Comparison of ENCODE assay signal across 25 mouse cellular contexts in genomic region chr1:161744209-161744608, GRCm38 (mm10). TPM values are rescaled to one million over a fixed set of nuclear protein-coding genes. Genes with fewer than 3 reads are reported as not detected.
DNase-seq lines count a peak whose midpoint lies in the region; ATAC-seq lines count a peak whose summit lies in the region.
"Had no signal": no experiment of that assay in that cellular context is flagged by ENCODE, and none has a peak within 500 bp of the region (broad histone marks: within the 10 kb centered on the region; RNA-seq: fewer than 3 reads in every experiment).

No protein-coding gene starts in this region.

- 91% methylated on average over 4 of the region's 4 CpGs for WGBS in limb, embryonic 10.5 days
- WGBS in stomach, embryonic 16.5 days = 74% methylated on average over 4 of the region's 4 CpGs

- no peak overlapping the region for H3K9ac ChIP-seq in stomach, embryonic 16.5 days (ENCODE audit: low read length)
- H3K9ac ChIP-seq: embryonic facial prominence, embryonic 13.5 days; embryonic facial prominence, embryonic 15.5 days; forebrain, embryonic 12.5 days had no signal

- no peak overlapping the region for H3K4me3 ChIP-seq in limb, embryonic 10.5 days
- H3K4me3 ChIP-seq in stomach, embryonic 16.5 days (replicated peaks; ENCODE audit: low read length) = no peak overlapping the region
- H3K4me3 ChIP-seq: embryonic facial prominence, embryonic 13.5 days; embryonic facial prominence, embryonic 15.5 days; erythroblast, embryonic 14.5 days; forebrain, embryonic 10.5 days; forebrain, embryonic 12.5 days had no signal

- no peaks in the 10 kb centered on the region for H3K36me3 ChIP-seq in limb, embryonic 10.5 days
- no peaks in the 10 kb centered on the region for H3K36me3 ChIP-seq in stomach, embryonic 16.5 days (ENCODE audit: control insufficient read depth, insufficient read depth, low read length)
- H3K36me3 ChIP-seq: embryonic facial prominence, embryonic 13.5 days; embryonic facial prominence, embryonic 15.5 days; forebrain, embryonic 10.5 days; forebrain, embryonic 12.5 days had no signal

- H3K4me2 ChIP-seq in stomach, embryonic 16.5 days (ENCODE audit: low read depth, low read length) = no peak overlapping the region
- H3K4me2 ChIP-seq: embryonic facial prominence, embryonic 13.5 days; embryonic facial prominence, embryonic 15.5 days; forebrain, embryonic 12.5 days had no signal

- no peaks in the 10 kb centered on the region for H3K4me1 ChIP-seq in limb, embryonic 10.5 days
- H3K4me1 ChIP-seq in stomach, embryonic 16.5 days (ENCODE audit: control insufficient read depth, insufficient read depth, low read length) = no peaks in the 10 kb centered on the region
- H3K4me1 ChIP-seq: embryonic facial prominence, embryonic 13.5 days; embryonic facial prominence, embryonic 15.5 days; forebrain, embryonic 10.5 days; forebrain, embryonic 12.5 days had no signal

- no peak overlapping the region for H3K27ac ChIP-seq in limb, embryonic 10.5 days
- no peak overlapping the region for H3K27ac ChIP-seq in stomach, embryonic 16.5 days (ENCODE audit: low read length)
- H3K27ac ChIP-seq: embryonic facial prominence, embryonic 13.5 days; embryonic facial prominence, embryonic 15.5 days; forebrain, embryonic 10.5 days; forebrain, embryonic 12.5 days had no signal

- ATAC-seq in stomach, embryonic 16.5 days (ENCODE audit: insufficient read depth, low FRiP score) = peak; percentile 52; the same call in 1 of the 2 replicates
- ATAC-seq: forebrain, embryonic 14.5 days; forebrain, embryonic 16.5 days; Patski had no signal

- H3K27me3 ChIP-seq in limb, embryonic 10.5 days (ENCODE audit: low read depth, poor library complexity, severe bottlenecking) = no peaks in the 10 kb centered on the region
- no peaks in the 10 kb centered on the region for H3K27me3 ChIP-seq in stomach, embryonic 16.5 days (ENCODE audit: control insufficient read depth, insufficient read depth, low read length)
- H3K27me3 ChIP-seq: embryonic facial prominence, embryonic 13.5 days; embryonic facial prominence, embryonic 15.5 days; forebrain, embryonic 12.5 days had no signal

- DNase-seq in 416B (ENCODE audit: low read depth) (peak; percentile 57), adipocyte (ENCODE audit: low spot score) (no peak)
- peak; percentile 12 for DNase-seq in limb, embryonic 10.5 days (ENCODE audit: low spot score)
- DNase-seq in cerebellum, postnatal 10 days = no peak
- no peak for DNase-seq in c-Kit-positive CD71-positive TER-119-positive erythroid progenitor cells, embryonic 14.5 days (ENCODE audit: low spot score)
- DNase-seq: adrenal gland, adult 2 months; adrenal gland, postnatal 10 days; adrenal gland, postnatal 25 days; cerebellum, adult 11-12 months; cerebellum, adult 2 months; cerebellum, adult 9-10 months; cerebellum, postnatal 14 days; cerebellum, postnatal 36 days; embryo, embryonic 11 days had no signal

- H3K9me3 ChIP-seq in limb, embryonic 10.5 days (replicated peaks) = no peaks in the 10 kb centered on the region
- H3K9me3 ChIP-seq in stomach, embryonic 16.5 days (replicated peaks; ENCODE audit: control insufficient read depth, low read length) = no peaks in the 10 kb centered on the region
- H3K9me3 ChIP-seq: embryonic facial prominence, embryonic 13.5 days; embryonic facial prominence, embryonic 15.5 days; forebrain, embryonic 10.5 days; forebrain, embryonic 12.5 days had no signal

RNA-seq across cellular contexts. Expression of gene Fasl, which starts 44.1 kb away (rescaled TPM):
- not detected in 2 replicates for polyA plus RNA-seq in limb, embryonic 10.5 days (2016; fragmentation: Nextera tagmentation; extraction: Ambion mirVana)
- not detected in 2 replicates for polyA plus RNA-seq in stomach, embryonic 16.5 days (2015; fragmentation: Nextera tagmentation; extraction: Ambion mirVana)
- polyA plus RNA-seq: adrenal gland, adult 2 months; C2C12; embryonic facial prominence, embryonic 11.5 days; embryonic facial prominence, embryonic 13.5 days; embryonic facial prominence, embryonic 15.5 days; erythroblast, embryonic 14.5 days; forebrain, embryonic 10.5 days; forebrain, embryonic 12.5 days; Patski had no signal

Comparison
In these comparisons a context has a peak if more than half of its experiments do, and no peak if none do; other contexts are left out.
1. DNase-seq: peak in 416B (single experiment) and limb, embryonic 10.5 days (single experiment); none in adipocyte (single experiment), cerebellum, postnatal 10 days (0 of 2) and c-Kit-positive CD71-positive TER-119-positive erythroid progenitor cells, embryonic 14.5 days (single experiment).